Mouse (Mus musculus): ENCODE results near the gene Trpm1. TPM values are rescaled to one million over a fixed set of nuclear protein-coding genes. Genes with fewer than 3 reads are reported as not detected.
A peak's percentile ranks its signal among the peaks of the same experiment; 100 is the strongest.

The Trpm1 gene
- total RNA-seq, 2 experiments from 2014 or later = not detected

- DNase-seq (ENCODE audit: low spot score in 2 of 2) = no peak
These were observed 77.4 kb downstream of the Trpm1 start for GRCm38 (mm10) chr7:64231001-64231400.

DNA sequence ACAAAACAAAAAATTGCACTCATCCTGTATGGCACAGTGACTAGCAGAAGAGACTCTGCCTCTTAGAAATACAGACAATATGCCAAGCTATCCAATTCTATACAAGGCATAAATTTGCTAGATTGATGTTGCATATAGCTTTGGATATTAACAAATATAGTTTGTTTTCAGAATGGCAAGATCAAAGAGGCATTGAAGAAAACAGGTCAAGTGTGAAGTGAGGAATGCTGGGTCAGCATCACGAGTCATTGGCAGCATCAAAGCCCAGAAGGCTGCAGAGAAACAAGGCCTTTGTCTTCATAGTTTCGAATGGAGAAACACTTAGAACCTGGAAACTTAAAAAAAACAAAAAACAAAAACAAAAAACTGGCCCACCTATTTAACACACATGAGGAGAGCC lies 78.4 kb downstream of the Trpm1 start:
- DNase-seq (ENCODE audit: low spot score in 2 of 2) = no peak

GRCm38 (mm10) chr7:64234310-64234820 lies 80.7 kb downstream of the Trpm1 start:
- no peak for DNase-seq (ENCODE audit: low spot score in 2 of 2)

GRCm38 (mm10) chr7:64236521-64236920 lies 82.9 kb downstream of the Trpm1 start:
- no peak for DNase-seq (ENCODE audit: low spot score in 2 of 2)

DNA sequence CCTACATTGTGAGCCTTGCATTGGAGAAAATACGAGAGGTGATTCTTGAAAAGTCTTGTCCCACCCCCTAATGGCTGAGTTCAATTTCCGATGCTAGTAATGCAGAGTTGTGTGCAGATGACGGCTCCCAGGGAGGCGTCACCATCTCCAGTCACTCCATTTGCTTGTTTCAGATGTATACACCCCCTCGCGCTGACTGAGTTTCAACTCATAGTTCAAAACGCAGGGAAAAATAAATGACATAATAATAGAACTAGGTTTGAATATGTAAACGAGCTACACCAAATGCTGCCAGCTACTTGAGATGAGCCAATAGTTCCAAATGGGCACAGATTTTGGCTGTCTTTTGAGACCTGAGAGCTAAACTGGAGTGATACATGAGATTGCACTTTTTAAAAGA lies 84.1 kb downstream of the Trpm1 start:
- peak in 1 of 2 experiments; percentile 63 for DNase-seq (ENCODE audit: low spot score in 2 of 2)

DNA sequence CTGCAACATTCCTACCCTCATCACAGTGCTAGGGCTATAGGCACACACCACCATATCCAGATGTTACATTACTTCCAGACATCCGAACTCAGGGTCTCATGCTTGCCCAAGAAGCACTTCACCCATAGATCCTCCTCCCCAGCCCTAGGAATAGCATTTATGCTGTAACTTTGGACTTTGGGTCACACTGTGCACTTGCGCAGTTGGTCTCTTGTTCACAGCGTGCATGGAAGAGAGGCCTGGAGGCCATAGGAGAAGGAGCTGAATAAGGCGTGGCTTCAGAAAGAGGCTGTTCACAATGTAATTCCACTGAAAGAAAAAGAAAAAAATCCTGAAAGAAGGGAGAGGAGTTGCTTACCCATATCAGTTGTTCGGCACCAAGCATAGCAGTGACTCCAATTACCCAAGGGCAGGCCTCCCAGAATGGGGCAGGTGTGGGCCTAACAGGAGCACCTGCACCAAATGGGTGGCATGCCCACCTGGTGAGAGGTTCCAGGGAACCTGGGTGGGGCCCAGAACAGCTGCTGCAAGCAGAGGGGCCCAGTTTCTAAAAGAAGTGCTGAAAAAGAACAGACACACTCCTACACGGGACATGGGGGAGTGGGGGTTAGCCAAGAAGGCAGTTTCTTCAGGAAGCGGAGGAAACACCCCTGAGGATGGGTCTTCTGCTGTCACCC lies 84.9 kb downstream of the Trpm1 start:
- DNase-seq (ENCODE audit: low spot score in 2 of 2) = no peak

DNA sequence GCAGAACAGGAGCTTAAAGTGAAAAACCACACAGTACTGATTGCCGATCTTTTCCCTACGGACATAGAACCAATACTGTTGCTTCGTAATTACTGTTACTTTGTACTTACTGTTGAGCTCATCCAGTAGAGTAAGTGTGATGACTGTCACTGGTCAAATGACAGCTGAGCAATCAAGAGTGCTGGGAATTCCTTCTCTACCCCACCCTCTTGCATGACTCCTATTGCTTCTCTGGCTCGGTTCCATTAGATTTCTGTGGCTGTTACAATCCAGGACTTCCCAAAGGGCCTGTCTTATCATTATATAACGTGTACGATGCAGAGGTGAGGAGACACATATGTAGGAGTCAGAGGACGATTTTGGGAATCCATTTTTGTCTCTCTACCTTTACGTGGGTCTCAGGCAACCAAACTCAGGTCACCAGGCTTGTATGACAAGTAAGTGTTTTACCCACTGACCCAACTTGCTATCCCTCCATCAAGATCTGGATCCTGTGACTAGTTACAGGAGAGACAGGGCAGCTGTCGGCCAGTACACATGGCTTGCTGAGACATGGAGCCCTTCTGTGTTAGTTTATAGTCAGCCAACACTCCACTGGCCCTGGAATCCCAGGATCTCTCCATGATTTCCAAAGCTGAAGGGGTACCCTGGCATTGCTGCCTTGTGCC lies 85.6 kb downstream of the Trpm1 start:
- no peak for DNase-seq (ENCODE audit: low spot score in 2 of 2)

DNA sequence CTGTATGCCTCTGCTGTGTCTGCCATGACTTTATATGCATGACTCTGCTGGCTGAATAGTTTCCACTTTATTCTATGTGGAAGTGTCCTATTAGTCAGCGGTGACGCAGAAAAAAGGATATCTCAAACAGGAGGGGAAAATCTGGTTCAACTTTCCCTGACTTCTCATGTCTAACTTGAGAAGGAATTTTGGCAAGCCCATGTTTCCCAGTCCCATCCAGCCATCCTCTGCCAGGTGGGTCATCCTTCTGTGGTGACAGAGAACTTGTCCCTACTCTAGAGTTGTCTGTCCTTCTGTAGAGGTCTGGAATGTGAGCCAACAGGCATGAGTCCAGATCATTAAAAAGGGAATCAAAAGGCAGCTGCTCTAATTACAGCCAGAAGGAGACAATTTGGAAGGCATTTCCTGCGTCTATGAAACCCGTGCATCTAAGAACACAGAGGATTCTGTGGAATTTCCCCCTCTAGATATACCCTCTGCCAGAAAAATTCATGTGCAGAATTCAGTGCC lies 86.2 kb downstream of the Trpm1 start:
- peak; percentile 14 to 25 for DNase-seq (ENCODE audit: low spot score in 2 of 2)

GRCm38 (mm10) chr7:64242424-64242823 lies 88.8 kb downstream of the Trpm1 start:
- DNase-seq (ENCODE audit: low spot score in 2 of 2) = no peak

DNA sequence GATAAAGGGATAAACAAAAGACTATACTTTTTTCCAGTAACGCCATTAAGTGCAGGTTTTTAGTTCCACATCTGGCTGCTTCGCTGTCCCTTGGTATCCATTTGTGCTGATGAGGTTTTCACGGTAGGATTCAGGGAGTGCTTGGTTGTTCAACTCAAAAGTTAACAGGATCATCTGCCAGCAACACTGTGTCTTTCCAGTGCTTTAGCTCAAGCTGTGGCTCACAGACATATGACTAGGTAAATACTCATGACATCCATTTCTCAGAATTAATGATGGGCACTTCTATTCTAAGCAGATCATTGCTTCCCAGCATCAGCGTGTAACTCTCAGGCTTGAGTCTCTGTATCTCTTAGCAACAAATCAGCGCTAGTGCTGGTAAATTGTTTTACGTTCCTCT lies 90.7 kb downstream of the Trpm1 start:
- DNase-seq (ENCODE audit: low spot score in 2 of 2) = no peak

DNA sequence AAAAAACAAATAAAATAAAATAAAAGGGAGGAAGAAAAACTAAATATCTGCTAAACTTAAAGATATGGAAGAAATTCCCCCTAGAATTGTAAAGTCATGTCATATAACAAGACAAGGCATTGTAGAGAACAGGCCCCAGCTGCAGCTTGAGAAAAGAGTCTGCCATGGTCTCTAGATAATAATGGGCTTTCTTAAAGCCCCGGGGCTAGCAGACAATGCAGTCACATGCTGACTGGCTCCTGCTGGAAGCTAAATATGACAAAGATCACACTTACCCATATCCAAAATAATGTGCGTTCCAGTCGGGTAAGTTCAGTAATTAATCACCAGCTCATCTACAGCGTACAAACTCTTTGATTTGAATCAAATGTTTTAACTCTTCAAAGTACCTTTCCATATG lies 93.1 kb downstream of the Trpm1 start:
- DNase-seq (ENCODE audit: low spot score in 2 of 2) = no peak

- DNase-seq (ENCODE audit: low spot score in 2 of 2) = no peak
These were observed 94.7 kb downstream of the Trpm1 start for GRCm38 (mm10) chr7:64248352-64248751.

- no peak for DNase-seq (ENCODE audit: low spot score in 2 of 2)
These were observed 96.1 kb downstream of the Trpm1 start for GRCm38 (mm10) chr7:64249715-64250114.

DNA sequence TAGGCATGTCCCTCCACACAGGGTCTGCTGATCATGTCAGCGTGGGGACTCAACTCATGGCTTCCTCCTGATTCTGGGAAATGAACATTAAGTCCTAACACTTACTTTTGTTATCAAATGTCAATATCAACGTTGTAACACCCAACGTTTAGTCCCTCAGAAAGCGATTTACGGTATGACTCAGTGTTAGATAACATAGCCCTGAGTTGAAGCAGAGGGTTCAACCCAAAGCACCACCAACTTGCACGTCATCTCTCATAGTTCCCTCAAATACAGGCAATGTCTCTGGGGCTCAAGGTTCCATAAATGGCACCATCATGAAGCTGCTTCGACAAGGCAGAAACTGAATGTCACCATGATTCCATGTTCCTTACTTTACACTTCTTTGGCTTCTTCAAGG lies 96.8 kb downstream of the Trpm1 start:
- no peak for DNase-seq (ENCODE audit: low spot score in 2 of 2)

- no peak for DNase-seq (ENCODE audit: low spot score in 2 of 2)
These were observed 100.1 kb downstream of the Trpm1 start for GRCm38 (mm10) chr7:64253736-64254135.

DNA sequence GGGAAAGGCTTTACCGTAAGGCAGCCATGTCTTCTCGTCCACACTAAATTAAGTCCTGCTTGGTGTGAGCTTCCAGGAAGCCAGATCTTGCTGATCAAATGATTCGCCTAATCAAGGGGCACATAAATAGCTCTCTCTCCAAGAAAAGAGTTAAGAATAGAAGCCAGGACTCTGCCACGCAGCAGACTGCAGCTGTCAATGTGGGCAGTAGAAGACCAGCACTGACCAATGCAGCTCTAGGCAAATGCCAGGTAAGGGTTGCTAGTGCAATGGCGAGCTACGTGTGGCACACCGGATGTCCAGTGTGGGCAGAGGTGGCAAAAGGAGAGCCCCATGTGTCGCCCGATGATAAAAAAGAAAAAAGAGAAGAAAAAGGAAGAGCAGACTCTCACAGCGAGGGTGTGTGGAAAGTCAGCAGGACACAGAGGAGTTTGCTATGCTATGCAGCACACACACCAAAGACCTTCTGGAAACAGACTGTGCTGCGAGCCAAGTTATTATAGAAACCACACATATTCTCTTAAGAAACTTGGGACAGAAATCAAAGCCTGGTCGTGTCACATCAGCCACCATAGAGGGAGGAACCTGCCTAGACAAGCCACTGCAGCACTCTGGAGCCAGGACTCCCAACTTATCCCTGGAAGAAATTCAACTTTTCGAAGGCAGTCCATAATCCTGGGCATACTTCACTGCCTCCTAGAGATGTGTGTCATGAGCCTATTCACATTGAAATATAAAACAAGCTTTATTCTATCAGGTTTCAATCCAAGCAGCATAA lies 112.1 kb downstream of the Trpm1 start:
- DNase-seq (ENCODE audit: low spot score in 2 of 2) = no peak

GRCm38 (mm10) chr7:64266587-64266986 lies 113.0 kb downstream of the Trpm1 start:
- no peak for DNase-seq (ENCODE audit: low spot score in 2 of 2)

DNA sequence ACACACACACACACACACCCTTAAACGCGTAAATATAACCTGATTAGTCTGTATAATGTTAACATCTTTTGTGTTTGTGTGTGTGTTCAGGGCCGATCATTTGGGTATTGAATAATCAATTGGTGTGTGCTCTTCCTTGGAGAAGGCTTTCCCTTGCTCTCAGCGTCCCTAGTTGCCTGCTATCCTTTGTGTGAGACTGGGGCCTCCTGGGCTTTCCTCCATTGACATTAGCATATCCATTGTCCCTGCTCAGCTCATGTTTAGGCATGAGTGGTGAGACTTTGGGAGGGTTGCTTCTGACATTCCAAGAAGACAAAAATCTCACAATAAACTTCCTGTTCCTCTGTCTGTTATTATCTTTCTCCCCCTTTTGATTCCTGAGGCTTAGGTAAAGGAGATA lies 118.3 kb downstream of the Trpm1 start:
- peak in 1 of 2 experiments; percentile 17 for DNase-seq (ENCODE audit: low spot score in 2 of 2)

GRCm38 (mm10) chr7:64275518-64275917 lies 121.9 kb downstream of the Trpm1 start:
- no peak for DNase-seq (ENCODE audit: low spot score in 2 of 2)

- DNase-seq (ENCODE audit: low spot score in 2 of 2) = no peak
These were observed 123.3 kb downstream of the Trpm1 start for GRCm38 (mm10) chr7:64276921-64277320.

DNA sequence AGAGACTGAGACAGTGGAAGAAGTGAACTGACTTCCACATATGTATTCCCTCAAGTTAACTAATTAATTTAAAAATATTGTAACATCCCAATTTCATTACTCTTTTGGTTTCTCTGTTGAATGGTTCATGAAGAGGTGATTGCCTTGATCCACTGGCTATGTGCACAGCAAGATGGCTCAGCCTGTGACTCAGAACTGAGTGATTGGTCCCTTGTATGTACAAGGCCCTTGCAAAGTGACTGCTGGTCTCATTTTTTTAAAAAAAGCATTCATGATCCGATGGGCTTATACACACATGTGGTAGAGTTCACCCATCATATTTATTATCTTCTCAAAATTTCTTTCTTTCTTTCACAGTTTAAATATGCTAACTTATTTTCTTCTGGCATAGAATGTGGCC lies 124.9 kb downstream of the Trpm1 start:
- no peak for DNase-seq (ENCODE audit: low spot score in 2 of 2)

- no peak for DNase-seq (ENCODE audit: low spot score in 2 of 2)
These were observed 125.9 kb downstream of the Trpm1 start for GRCm38 (mm10) chr7:64279548-64279947.

All from layer of hippocampus, adult 18-20 months (tissue).